Mouse (Mus musculus) midbrain, embryonic 11.5 days (tissue): ENCODE results near the gene Cnr2. TPM values are rescaled to one million over a fixed set of nuclear protein-coding genes. Genes with fewer than 3 reads are reported as not detected.

Source experiments
- ATAC-seq: fragments of 200-750 bp; cut with Nextera tagmentation; 2 replicates; pipeline ENCODE4 v1.8.0; 2017; ENCODE audit warnings: moderate TSS enrichment, moderate library complexity; ENCODE audit not compliant: low FRiP score
- DNase-seq: peaks from one replicate; pipeline ENCODE4 v3.0.0; 2015; ENCODE audit warnings: low spot score; ENCODE audit errors: missing footprints
- H3K27ac ChIP-seq: fragments of 300-500 bp; sonication (generic); 2 replicates; pipeline ENCODE4 v1.5.1; 2014; ENCODE audit warnings: low read depth, low read length
- H3K27me3 ChIP-seq: fragments of 300-500 bp; sonication (generic); 2 replicates; pipeline ENCODE4 v1.6.1; 2014; ENCODE audit warnings: mild to moderate bottlenecking, low read length, moderate library complexity, mixed read lengths; ENCODE audit not compliant: control insufficient read depth, insufficient read depth
- H3K36me3 ChIP-seq: fragments of 300-500 bp; sonication (generic); 2 replicates; pipeline ENCODE4 v1.6.1; 2014; ENCODE audit warnings: mild to moderate bottlenecking, low read length, moderate library complexity, mixed read lengths; ENCODE audit not compliant: control insufficient read depth, insufficient read depth
- H3K4me1 ChIP-seq: fragments of 300-500 bp; sonication (generic); 2 replicates; pipeline ENCODE4 v1.6.1; 2014; ENCODE audit warnings: low read length; ENCODE audit not compliant: control insufficient read depth, insufficient read depth
- H3K4me2 ChIP-seq: fragments of 300-500 bp; sonication (generic); 2 replicates; pipeline ENCODE4 v1.6.1; 2014; ENCODE audit warnings: mild to moderate bottlenecking, moderate library complexity
- H3K4me3 ChIP-seq: fragments of 300-500 bp; sonication (generic); 2 replicates; pipeline ENCODE4 v1.5.1; 2014; ENCODE audit warnings: low read depth, low read length
- H3K9ac ChIP-seq: fragments of 300-500 bp; sonication (generic); 2 replicates; pipeline ENCODE4 v1.6.1; 2014; ENCODE audit warnings: low read length
- H3K9me3 ChIP-seq: fragments of 300-500 bp; sonication (generic); 2 replicates; pipeline ENCODE4 v1.6.1; 2016; ENCODE audit warnings: low read length; ENCODE audit not compliant: control insufficient read depth
- WGBS: fragments of 180-500 bp; shearing (Covaris S2); extraction: QIAGEN DNeasy Blood & Tissue Kit; methylation state at CpG from one replicate; pipeline ENCODE4 v1.1.7; 2014; 5-methylcytosine and 5-hydroxymethylcytosine counted together
- polyA plus RNA-seq: library from polyadenylated mRNA; unstranded; fragments of >200 nt; fragmentation: Nextera tagmentation; extraction: Ambion mirVana; gene quantifications from 2 replicates; pipeline ENCODE4 v1.2.1, GENCODE M21; 2014

The Cnr2 gene
- polyA plus RNA-seq, 1 experiment from 2014 or later = 0.63 TPM

DNA sequence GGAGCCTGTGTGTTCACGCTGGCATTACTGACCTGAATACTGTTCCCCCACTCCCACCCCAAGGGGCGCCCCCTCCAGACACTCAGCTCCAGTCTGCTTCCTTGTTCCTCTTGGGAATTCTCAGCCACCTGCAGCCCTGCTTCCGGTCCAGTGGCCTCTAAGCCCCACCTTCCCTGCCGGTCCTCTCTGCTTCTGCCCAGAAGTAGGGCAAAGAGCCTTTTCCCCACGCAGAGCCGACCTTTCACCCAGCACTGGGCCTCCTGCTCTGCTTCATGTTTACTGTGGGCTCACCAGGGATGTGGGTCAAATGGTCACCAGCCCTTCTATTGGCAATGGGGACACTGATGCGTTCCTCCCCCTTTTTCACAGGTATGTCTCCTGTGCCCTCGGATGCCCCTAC, 63.2 kb downstream of the Cnr2 start:
- no peaks in the 10 kb centered on the region for H3K9me3 ChIP-seq
- WGBS = 63% methylated on average over 8 of the region's 8 CpGs
- H3K9ac ChIP-seq = no peak overlapping the region
- no peak overlapping the region for H3K27ac ChIP-seq
- ATAC-seq = no peak
- no peaks in the 10 kb centered on the region; the same call in 1 of the 2 replicates for H3K4me1 ChIP-seq
- DNase-seq = no peak
- H3K4me3 ChIP-seq = no peak overlapping the region
- H3K27me3 ChIP-seq = no peaks in the 10 kb centered on the region
- H3K36me3 ChIP-seq = no peaks in the 10 kb centered on the region
- no peak overlapping the region for H3K4me2 ChIP-seq

- no peaks in the 10 kb centered on the region for H3K9me3 ChIP-seq
- peaks cover 9% of the 10 kb centered on the region for H3K4me1 ChIP-seq
- H3K4me3 ChIP-seq = no peak overlapping the region
- no peak for ATAC-seq
- 27% methylated on average over 5 of the region's 5 CpGs for WGBS
- no peak overlapping the region for H3K27ac ChIP-seq
- no peak overlapping the region for H3K9ac ChIP-seq
- H3K4me2 ChIP-seq = no peak overlapping the region
- no peaks in the 10 kb centered on the region; the same call in 1 of the 2 replicates for H3K27me3 ChIP-seq
- peak; percentile 99 for DNase-seq
- H3K36me3 ChIP-seq = no peaks in the 10 kb centered on the region
Observed at GRCm38 (mm10) chr4:135960717-135961116, 65.5 kb downstream of the Cnr2 start.

DNA sequence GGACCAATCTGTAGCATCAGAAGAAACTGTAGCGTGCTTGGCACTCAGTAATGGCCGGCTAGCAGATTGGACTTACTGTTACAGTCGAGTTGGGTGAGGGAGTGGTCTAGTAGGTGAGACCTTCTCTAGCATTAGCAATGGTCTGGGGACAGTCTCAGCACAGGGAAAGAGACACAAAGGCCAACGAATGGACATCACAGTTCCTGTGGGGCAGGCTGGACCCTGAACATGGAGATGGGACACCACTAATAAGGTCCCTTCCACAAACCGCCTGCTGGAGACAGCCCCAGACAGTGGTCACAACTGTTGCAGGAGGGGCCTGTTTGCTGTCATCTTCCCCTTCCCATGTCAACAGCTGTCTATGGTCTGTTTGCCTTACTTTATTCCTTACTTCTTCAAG, 66.5 kb downstream of the Cnr2 start:
- H3K4me1 ChIP-seq = peaks cover 9% of the 10 kb centered on the region
- 91% methylated on average over 5 of the region's 5 CpGs for WGBS

GRCm38 (mm10) chr4:135962198-135962597, 67.0 kb downstream of the Cnr2 start:
- Histone ChIP-seq H3K27ac (no peak overlapping the region), H3K27me3 (no peaks in the 10 kb centered on the region; the same call in 1 of the 2 replicates), H3K4me2 (no peak overlapping the region), H3K9me3 (no peaks in the 10 kb centered on the region), H3K4me1 (peaks cover 9% of the 10 kb centered on the region), H3K36me3 (0 out of 2 replicates have a peak, but pooled peaks cover 2% of the 10 kb centered on the region), H3K4me3 (no peak overlapping the region), H3K9ac (no peak overlapping the region)
- ATAC-seq (no peak), DNase-seq (no peak)
- WGBS = 92% methylated on average over 7 of the region's 7 CpGs

More for the DNA sequence above, 66.5 kb downstream of the Cnr2 start:
- Histone ChIP-seq H3K9me3 (no peaks in the 10 kb centered on the region), H3K4me2 (no peak overlapping the region), H3K36me3 (no peaks in the 10 kb centered on the region), H3K27ac (no peak overlapping the region), H3K27me3 (no peaks in the 10 kb centered on the region; the same call in 1 of the 2 replicates), H3K4me3 (no peak overlapping the region), H3K9ac (no peak overlapping the region)
- DNase-seq = no peak
- no peak for ATAC-seq

GRCm38 (mm10) chr4:135962946-135963345, 67.8 kb downstream of the Cnr2 start:
- no peaks in the 10 kb centered on the region; the same call in 1 of the 2 replicates for H3K27me3 ChIP-seq
- no peaks in the 10 kb centered on the region for H3K9me3 ChIP-seq
- H3K27ac ChIP-seq = peak overlapping the region; percentile 68
- peaks cover 9% of the 10 kb centered on the region for H3K4me1 ChIP-seq
- peak overlapping the region; percentile 72 for H3K4me3 ChIP-seq
- peak overlapping the region; percentile 89 for H3K4me2 ChIP-seq
- 0 out of 2 replicates have a peak, but pooled peaks have one; percentile 6 for ATAC-seq
- no peak for DNase-seq
- H3K36me3 ChIP-seq = peaks cover 4% of the 10 kb centered on the region; the same call in 1 of the 2 replicates
- WGBS = 6% methylated on average over 15 of the region's 15 CpGs
- peak overlapping the region; percentile 78 for H3K9ac ChIP-seq

GRCm38 (mm10) chr4:135963457-135964193, 68.4 kb downstream of the Cnr2 start, which contains the start of gene Gale:
Gene Gale (plus strand): TSS chr4:135963727.
- Histone ChIP-seq H3K4me1 (peaks cover 9% of the 10 kb centered on the region), H3K9me3 (no peaks in the 10 kb centered on the region), H3K27me3 (no peaks in the 10 kb centered on the region; the same call in 1 of the 2 replicates), H3K36me3 (peaks cover 8% of the 10 kb centered on the region; the same call in 1 of the 2 replicates), H3K4me2 (peak within 1 kb of the TSS; percentile 89), H3K27ac (peak within 1 kb of the TSS; percentile 68), H3K9ac (peak within 1 kb of the TSS; percentile 78), H3K4me3 (peak within 1 kb of the TSS; percentile 72)
- DNase-seq (peak; percentile 99), ATAC-seq (peak; percentile 92)
- under 1% methylated on average over 55 of the region's 56 CpGs for WGBS

DNA sequence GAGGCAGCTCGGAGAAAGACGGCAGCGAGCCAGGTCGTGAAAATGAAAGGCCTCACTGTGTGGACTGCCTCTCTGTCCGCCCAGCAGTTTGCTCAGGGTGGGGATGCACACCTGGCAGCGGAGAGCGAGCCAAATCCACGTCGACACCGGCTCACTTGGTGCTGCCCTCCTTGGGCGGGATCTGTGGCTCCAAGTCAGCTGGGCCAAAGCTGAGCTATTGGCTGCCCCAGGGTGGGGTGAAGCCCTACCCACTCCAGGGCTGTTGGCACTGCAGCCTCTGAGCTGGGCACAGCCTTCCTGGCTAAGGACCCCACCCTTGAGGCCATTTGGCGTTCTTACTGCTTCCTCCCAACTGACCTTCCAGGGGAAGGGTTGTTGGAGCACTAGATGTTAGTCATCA, 69.2 kb downstream of the Cnr2 start:
- Histone ChIP-seq H3K27ac (no peak overlapping the region), H3K4me1 (peaks cover 9% of the 10 kb centered on the region)
- 3% methylated on average over 12 of the region's 12 CpGs for WGBS

GRCm38 (mm10) chr4:135965113-135965512, 69.9 kb downstream of the Cnr2 start:
- no peak for ATAC-seq
- DNase-seq = no peak
- no peak overlapping the region for H3K27ac ChIP-seq
- no peaks in the 10 kb centered on the region; the same call in 1 of the 2 replicates for H3K27me3 ChIP-seq
- H3K9me3 ChIP-seq = no peaks in the 10 kb centered on the region
- no peak overlapping the region for H3K9ac ChIP-seq
- WGBS = 84% methylated on average over 9 of the region's 9 CpGs
- H3K4me1 ChIP-seq = peaks cover 9% of the 10 kb centered on the region
- peaks cover 23% of the 10 kb centered on the region for H3K36me3 ChIP-seq
- H3K4me2 ChIP-seq = no peak overlapping the region
- H3K4me3 ChIP-seq = no peak overlapping the region

More for the DNA sequence above, 69.2 kb downstream of the Cnr2 start:
- peak overlapping the region; percentile 72 for H3K4me3 ChIP-seq
- peak overlapping the region; percentile 89 for H3K4me2 ChIP-seq
- no peaks in the 10 kb centered on the region for H3K9me3 ChIP-seq
- DNase-seq = no peak
- ATAC-seq = no peak
- H3K27me3 ChIP-seq = no peaks in the 10 kb centered on the region; the same call in 1 of the 2 replicates
- H3K9ac ChIP-seq = peak overlapping the region; percentile 72
- H3K36me3 ChIP-seq = peaks cover 16% of the 10 kb centered on the region

- Histone ChIP-seq H3K27me3 (no peaks in the 10 kb centered on the region; the same call in 1 of the 2 replicates), H3K27ac (no peak overlapping the region), H3K4me3 (no peak overlapping the region), H3K4me1 (peaks cover 10% of the 10 kb centered on the region), H3K4me2 (no peak overlapping the region), H3K9ac (no peak overlapping the region), H3K36me3 (peaks cover 23% of the 10 kb centered on the region), H3K9me3 (no peaks in the 10 kb centered on the region)
- no peak for DNase-seq
- no peak for ATAC-seq
- WGBS = 93% methylated on average over 16 of the region's 16 CpGs
Observed at GRCm38 (mm10) chr4:135966283-135966682, 71.1 kb downstream of the Cnr2 start.
